Mouse (Mus musculus) G1E (cell line): ENCODE measurements at regions not wholly inside any gene's neighbourhood (a gene's known extent, or its start where the extent isn't known, plus 50 kb on each side); places are given as distances from the start of the nearest gene placed in this dataset.

ENCODE experiments used
- CTCF ChIP-seq: IDR thresholded peaks from 2 replicates; pipeline ENCODE4 v1.5.1; 2012; ENCODE audit warnings: low read depth, low read length, inconsistent platforms, mixed read lengths
- GATA1 ChIP-seq: IDR thresholded peaks from 2 replicates; pipeline ENCODE4 v1.6.1; 2012; ENCODE audit warnings: borderline replicate concordance, low read length, inconsistent platforms, mixed read lengths
- TAL1 ChIP-seq: conservative IDR thresholded peaks from 2 replicates; pipeline ENCODE4 v1.6.1; 2012; ENCODE audit warnings: low read depth, low read length, inconsistent platforms, mixed read lengths

- no peak for TF ChIP-seq CTCF
- no peak for TF ChIP-seq TAL1
- TF ChIP-seq GATA1, result no peak
These were observed 223.0 kb downstream of the Opa1 start for GRCm38 (mm10) chr16:29802085-29802484.
